Mouse (Mus musculus) bone marrow macrophage, adult 2 months (primary cell): ENCODE results near the gene Acoxl.

Experiments used
- CTCF ChIP-seq: IDR thresholded peaks from 2 replicates; pipeline ENCODE4 v1.5.1; 2012; ENCODE audit warnings: low read depth, mild to moderate bottlenecking, low read length, moderate library complexity
- POLR2A ChIP-seq: IDR thresholded peaks from 2 replicates; pipeline ENCODE4 v1.6.1; 2012; ENCODE audit warnings: mild to moderate bottlenecking, low read depth, low read length, borderline replicate concordance

DNA sequence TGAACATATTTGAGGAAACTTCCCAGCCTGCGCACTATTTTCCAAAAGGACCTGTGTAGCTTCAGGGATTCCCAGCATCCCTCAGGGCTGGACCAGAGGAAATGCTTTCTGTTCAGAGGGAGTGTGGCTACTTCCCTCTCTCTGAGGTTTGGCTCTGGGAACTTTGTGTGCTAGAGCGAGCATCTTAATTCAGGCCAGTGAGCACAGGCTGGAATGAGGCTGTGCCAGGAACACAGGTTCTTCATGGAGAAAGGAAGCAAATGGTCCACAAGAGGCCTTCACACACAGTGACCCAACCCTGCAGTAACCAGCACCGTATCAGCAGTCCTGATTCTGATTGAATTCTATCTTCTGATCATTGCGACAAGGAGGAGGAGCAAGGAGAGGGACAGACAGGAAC lies 238.3 kb downstream of the Acoxl start:
- no peak for TF ChIP-seq POLR2A
- no peak for TF ChIP-seq CTCF
